Mouse (Mus musculus) hindbrain, embryonic 11.5 days (tissue): ENCODE data around the gene Hgd. TPM values are rescaled to one million over a fixed set of nuclear protein-coding genes. Genes with fewer than 3 reads are reported as not detected.

ENCODE experiments used
- ATAC-seq: fragments of 200-750 bp; cut with Nextera tagmentation; 2 replicates; pipeline ENCODE4 v1.8.0; 2017; ENCODE audit warnings: mild to moderate bottlenecking, moderate TSS enrichment, moderate library complexity; ENCODE audit not compliant: low FRiP score
- DNase-seq: peaks from one replicate; pipeline ENCODE4 v3.0.0-alpha.2; 2015; ENCODE audit warnings: low spot score
- H3K27ac ChIP-seq: fragments of 300-500 bp; sonication (generic); 2 replicates; pipeline ENCODE4 v1.5.1; 2014; ENCODE audit warnings: mild to moderate bottlenecking, low read depth, low read length
- H3K27me3 ChIP-seq: fragments of 300-500 bp; sonication (generic); 2 replicates; pipeline ENCODE4 v1.6.1; 2014; ENCODE audit warnings: mild to moderate bottlenecking, low read length, moderate library complexity, mixed read lengths; ENCODE audit not compliant: control insufficient read depth, insufficient read depth
- H3K36me3 ChIP-seq: fragments of 300-500 bp; sonication (generic); 2 replicates; pipeline ENCODE4 v1.6.1; 2014; ENCODE audit warnings: mild to moderate bottlenecking, low read length, moderate library complexity, mixed read lengths; ENCODE audit not compliant: control insufficient read depth, insufficient read depth
- H3K4me1 ChIP-seq: fragments of 300-500 bp; sonication (generic); replicated peaks from 2 replicates; pipeline ENCODE4 v1.6.1; 2014; ENCODE audit warnings: low read length, mixed read lengths; ENCODE audit not compliant: control insufficient read depth, insufficient read depth
- H3K4me2 ChIP-seq: fragments of 300-500 bp; sonication (generic); replicated peaks from 2 replicates; pipeline ENCODE4 v1.6.1; 2014; ENCODE audit warnings: mild to moderate bottlenecking, low read depth, low read length
- H3K4me3 ChIP-seq: fragments of 300-500 bp; sonication (generic); 2 replicates; pipeline ENCODE4 v1.5.1; 2014; ENCODE audit warnings: low read depth, low read length
- H3K9ac ChIP-seq: fragments of 300-500 bp; sonication (generic); 2 replicates; pipeline ENCODE4 v1.6.1; 2014; ENCODE audit warnings: low read depth, low read length
- H3K9me3 ChIP-seq: fragments of 300-500 bp; sonication (generic); 2 replicates; pipeline ENCODE4 v1.6.1; 2016; ENCODE audit warnings: low read length; ENCODE audit not compliant: control insufficient read depth
- WGBS: fragments of 180-500 bp; shearing (Covaris S2); extraction: QIAGEN DNeasy Blood & Tissue Kit; methylation state at CpG from one replicate; pipeline ENCODE4 v1.1.7; 2014; 5-methylcytosine and 5-hydroxymethylcytosine counted together
- polyA plus RNA-seq: library from polyadenylated mRNA; unstranded; fragments of >200 nt; fragmentation: Nextera tagmentation; extraction: Ambion mirVana; gene quantifications from 2 replicates; pipeline ENCODE4 v1.2.1, GENCODE M21; 2014

The Hgd gene
- polyA plus RNA-seq, 1 experiment from 2014 or later = not detected

DNA sequence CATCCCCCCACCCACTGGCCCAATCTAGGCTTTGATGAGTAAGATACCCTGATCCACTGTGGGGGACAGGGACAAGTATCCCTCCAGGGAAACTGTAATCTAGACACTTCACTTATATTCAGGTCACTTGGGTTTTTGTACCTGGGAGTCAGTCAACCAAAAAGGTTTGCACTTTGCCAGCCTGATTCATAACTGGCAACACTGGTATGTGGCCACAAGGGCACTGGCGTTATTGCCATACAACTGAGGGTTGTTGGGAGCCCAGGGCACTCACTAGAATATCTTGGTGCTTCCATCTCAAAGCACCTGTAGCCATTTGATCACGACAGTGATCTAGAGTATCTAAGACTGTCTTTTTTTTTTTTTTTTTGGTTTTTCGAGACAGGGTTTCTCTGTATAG lies 65.8 kb downstream of the Hgd start:
- no peak overlapping the region for H3K4me3 ChIP-seq
- no peaks in the 10 kb centered on the region for H3K27me3 ChIP-seq
- DNase-seq (no peak), ATAC-seq (no peak)
- no peak overlapping the region for H3K4me2 ChIP-seq
- no peak overlapping the region for H3K9ac ChIP-seq
- H3K36me3 ChIP-seq = peaks cover 3% of the 10 kb centered on the region; the same call in 1 of the 2 replicates
- no peak overlapping the region for H3K27ac ChIP-seq
- H3K4me1 ChIP-seq = no peaks in the 10 kb centered on the region
- 83% methylated on average over 3 of the region's 3 CpGs for WGBS
- H3K9me3 ChIP-seq = no peaks in the 10 kb centered on the region

DNA sequence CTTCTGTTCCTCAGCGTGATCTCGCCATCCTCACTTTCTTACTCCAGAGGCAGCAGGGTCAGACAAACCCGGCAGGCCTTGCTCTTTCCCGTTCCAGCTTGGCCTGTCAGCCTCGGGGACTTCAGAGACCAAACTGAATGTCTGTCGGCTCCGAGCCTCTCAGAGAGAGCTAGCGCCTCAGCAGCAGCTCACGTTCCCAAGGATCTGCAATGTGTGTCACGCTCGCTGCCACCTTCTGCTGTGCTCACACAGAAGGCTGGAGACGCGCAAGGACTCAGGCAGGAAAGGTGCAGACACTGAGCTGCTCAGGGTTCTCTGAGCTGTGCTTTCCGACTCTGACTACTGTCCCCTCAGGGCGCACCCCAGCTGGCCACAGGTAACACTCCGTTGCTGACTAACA lies 67.1 kb downstream of the Hgd start:
- Histone ChIP-seq H3K27me3 (no peaks in the 10 kb centered on the region), H3K4me3 (no peak overlapping the region), H3K9me3 (no peaks in the 10 kb centered on the region), H3K9ac (no peak overlapping the region), H3K27ac (no peak overlapping the region), H3K4me1 (no peaks in the 10 kb centered on the region), H3K36me3 (peaks cover 3% of the 10 kb centered on the region; the same call in 1 of the 2 replicates), H3K4me2 (no peak overlapping the region)
- 89% methylated on average over 16 of the region's 16 CpGs for WGBS
- DNase-seq (no peak), ATAC-seq (no peak)

DNA sequence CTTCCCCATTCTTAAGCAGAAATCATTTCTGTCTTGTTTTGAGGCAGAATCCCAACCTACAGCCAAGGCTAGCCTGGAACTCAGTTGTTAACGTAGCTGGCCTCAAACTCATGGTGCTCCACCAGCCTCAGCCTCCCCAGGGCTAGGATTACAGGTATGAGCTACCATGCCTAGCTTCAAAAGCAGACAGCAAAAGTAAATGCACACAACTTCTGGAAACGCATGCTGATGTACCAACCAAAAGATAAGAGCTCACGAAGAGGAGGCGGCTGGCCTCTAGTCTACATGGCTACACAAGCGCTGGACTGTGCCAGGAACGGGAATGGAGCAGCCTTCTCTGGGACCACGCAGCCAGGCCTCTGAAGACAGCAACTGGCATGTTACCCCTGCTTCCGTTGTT lies 68.0 kb downstream of the Hgd start:
- no peak for DNase-seq
- Histone ChIP-seq H3K36me3 (peaks cover 3% of the 10 kb centered on the region; the same call in 1 of the 2 replicates), H3K4me2 (no peak overlapping the region), H3K4me1 (no peaks in the 10 kb centered on the region), H3K9me3 (no peaks in the 10 kb centered on the region), H3K27me3 (no peaks in the 10 kb centered on the region), H3K27ac (no peak overlapping the region), H3K9ac (no peak overlapping the region), H3K4me3 (no peak overlapping the region)
- ATAC-seq = no peak
- 94% methylated on average over 8 of the region's 8 CpGs for WGBS

DNA sequence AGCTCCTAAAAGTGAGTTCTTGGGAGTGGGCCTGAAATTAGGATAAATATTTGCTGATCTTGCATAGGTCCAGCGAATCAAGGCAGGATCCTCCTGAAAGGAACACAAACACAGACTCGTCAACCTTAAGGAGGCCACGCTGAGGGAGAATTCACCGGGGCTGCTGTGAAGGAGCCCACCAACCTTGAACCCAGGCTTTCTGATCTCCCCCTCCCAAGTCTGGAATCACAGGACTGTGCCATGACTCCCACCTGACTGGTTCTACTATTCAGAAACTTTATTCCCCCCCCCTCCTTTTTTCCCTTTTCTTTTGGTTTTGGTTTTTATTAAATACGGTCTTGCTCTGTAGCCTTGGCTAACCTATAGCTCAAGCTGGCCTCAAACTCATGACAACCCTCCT lies 69.1 kb downstream of the Hgd start:
- H3K4me2 ChIP-seq = no peak overlapping the region
- H3K27me3 ChIP-seq = no peaks in the 10 kb centered on the region
- H3K9ac ChIP-seq = no peak overlapping the region
- no peaks in the 10 kb centered on the region for H3K4me1 ChIP-seq
- ATAC-seq (no peak), DNase-seq (no peak)
- WGBS = 88% methylated on average over 5 of the region's 5 CpGs
- H3K4me3 ChIP-seq = no peak overlapping the region
- H3K9me3 ChIP-seq = no peaks in the 10 kb centered on the region
- H3K27ac ChIP-seq = no peak overlapping the region
- peaks cover 3% of the 10 kb centered on the region; the same call in 1 of the 2 replicates for H3K36me3 ChIP-seq

DNA sequence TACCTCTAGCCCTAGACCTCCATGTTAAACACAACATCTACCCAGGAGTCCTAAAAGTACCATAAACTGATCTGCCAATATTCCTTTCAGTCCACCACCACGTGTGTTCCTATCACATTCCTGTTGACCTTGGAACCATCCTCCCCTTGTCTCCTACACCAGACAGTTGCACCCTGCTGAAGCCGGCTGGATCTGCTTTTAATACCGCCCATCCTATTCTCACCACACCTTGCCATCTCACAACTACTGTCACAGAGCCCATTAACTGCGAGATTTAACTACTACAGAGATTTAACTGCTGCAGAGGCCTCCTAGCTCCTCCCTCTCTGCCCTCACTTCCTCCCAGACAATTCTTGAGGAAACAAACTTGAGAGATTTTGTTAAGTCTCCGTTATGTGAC lies 71.5 kb downstream of the Hgd start:
- Histone ChIP-seq H3K9me3 (no peaks in the 10 kb centered on the region), H3K9ac (no peak overlapping the region), H3K4me2 (no peak overlapping the region), H3K4me3 (no peak overlapping the region), H3K27ac (no peak overlapping the region), H3K27me3 (no peaks in the 10 kb centered on the region), H3K4me1 (peaks cover 5% of the 10 kb centered on the region; the same call in 1 of the 2 replicates), H3K36me3 (peaks cover 3% of the 10 kb centered on the region; the same call in 1 of the 2 replicates)
- ATAC-seq = no peak
- no peak for DNase-seq
- WGBS = 84% methylated on average over 5 of the region's 5 CpGs

DNA sequence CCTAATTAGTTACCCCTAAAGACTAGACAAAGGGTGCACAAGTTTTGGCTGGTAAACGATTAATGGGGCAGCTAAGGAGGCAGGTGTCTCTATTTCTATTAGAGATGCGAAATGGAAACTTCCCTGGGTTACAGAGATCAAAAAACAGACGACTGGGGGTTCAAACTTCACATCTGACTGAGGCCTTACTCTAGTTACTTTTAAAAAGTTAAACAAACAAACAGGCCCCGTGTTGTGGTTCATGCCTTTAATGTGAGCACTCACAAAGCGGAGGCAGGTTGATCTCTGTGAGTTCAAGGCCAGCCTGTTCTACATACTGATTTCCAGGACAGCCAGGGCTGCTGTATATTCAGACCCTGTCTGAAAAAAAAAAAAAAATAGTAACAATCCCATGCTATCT lies 72.7 kb downstream of the Hgd start:
- no peaks in the 10 kb centered on the region for H3K36me3 ChIP-seq
- H3K4me1 ChIP-seq = peaks cover 5% of the 10 kb centered on the region; the same call in 1 of the 2 replicates
- no peak overlapping the region for H3K9ac ChIP-seq
- no peaks in the 10 kb centered on the region for H3K9me3 ChIP-seq
- no peak overlapping the region for H3K27ac ChIP-seq
- DNase-seq = no peak
- H3K27me3 ChIP-seq = no peaks in the 10 kb centered on the region
- 83% methylated on average over 5 of the region's 5 CpGs for WGBS
- no peak overlapping the region for H3K4me2 ChIP-seq
- no peak overlapping the region for H3K4me3 ChIP-seq
- no peak for ATAC-seq

DNA sequence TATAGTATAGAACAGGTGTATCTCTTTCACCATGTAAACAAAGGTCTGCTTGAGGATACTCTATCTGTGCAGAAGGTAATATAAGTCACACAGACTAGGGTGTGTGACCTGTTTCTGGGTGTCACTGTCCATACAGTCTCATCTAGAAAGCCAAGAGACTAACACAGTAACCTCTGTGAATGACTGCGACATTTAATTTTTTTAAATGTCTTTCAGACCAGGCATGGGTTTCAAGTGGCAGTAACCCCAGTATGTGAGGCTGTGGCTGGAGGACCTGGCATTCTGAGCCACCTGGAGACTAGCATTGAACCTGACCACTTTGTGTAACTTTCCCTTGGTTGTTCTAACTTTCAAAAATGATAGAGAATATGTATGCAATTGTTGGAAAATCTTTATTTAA lies 73.1 kb downstream of the Hgd start:
- Histone ChIP-seq H3K9me3 (no peaks in the 10 kb centered on the region), H3K36me3 (no peaks in the 10 kb centered on the region), H3K9ac (no peak overlapping the region), H3K4me2 (peak overlapping the region; percentile 39; the same call in 1 of the 2 replicates), H3K27me3 (no peaks in the 10 kb centered on the region), H3K27ac (no peak overlapping the region), H3K4me3 (peak overlapping the region; percentile 64), H3K4me1 (peaks cover 5% of the 10 kb centered on the region; the same call in 1 of the 2 replicates)
- ATAC-seq = no peak
- no peak for DNase-seq
- 94% methylated on average over 1 of the region's 1 CpGs for WGBS

DNA sequence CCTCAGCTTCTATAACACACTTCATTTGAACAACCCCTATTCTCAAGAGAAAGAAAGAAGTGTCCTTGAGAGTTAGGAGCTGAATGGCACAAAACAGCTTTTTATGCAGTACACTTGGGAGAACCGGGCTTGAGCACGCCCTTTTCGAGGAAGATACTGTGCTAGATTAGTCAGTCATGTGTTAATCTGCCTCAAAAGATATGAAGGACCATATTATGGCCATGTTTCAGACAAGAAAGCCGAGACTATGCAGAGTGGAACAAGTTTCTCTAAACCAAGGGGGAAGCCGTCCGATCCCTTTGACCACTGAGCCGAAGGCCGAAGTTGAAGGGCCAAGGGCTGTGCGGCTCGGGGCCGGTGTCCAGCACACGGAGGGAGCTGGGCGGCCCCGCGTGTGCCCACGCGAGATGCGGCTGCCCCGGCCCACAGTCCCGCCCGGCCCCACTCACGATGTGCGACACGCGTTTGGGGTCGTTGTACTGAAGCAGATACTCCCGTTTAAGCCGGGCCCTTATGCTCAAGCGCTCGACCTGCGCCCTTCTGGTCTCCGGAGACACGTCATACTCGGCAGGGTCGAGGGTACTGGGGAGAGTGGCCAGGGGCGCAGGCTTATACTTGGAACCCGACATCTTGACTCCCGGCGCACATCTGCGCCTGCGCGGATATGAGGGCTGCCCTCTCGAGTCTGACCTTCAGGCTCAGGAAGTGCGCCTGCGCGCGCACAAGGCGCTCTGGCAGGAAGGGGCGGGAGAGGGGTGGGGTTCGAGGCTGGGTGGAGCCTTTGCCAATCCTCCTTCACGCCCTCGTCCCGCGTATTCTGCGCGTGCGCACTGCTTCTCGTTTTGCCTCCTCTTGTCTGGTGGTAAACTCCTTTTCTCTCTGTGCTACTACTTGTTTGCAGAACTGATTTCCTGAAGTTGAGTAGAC lies 74.0 kb downstream of the Hgd start, which contains the start of gene Ndufb4:
Ndufb4 (minus strand) TSS at position 723 of the 927 bp plus-strand sequence.
- Histone ChIP-seq H3K4me1 (peaks cover 5% of the 10 kb centered on the region; the same call in 1 of the 2 replicates), H3K36me3 (no peaks in the 10 kb centered on the region), H3K27ac (peak within 1 kb of the TSS; percentile 7; the same call in 1 of the 2 replicates), H3K4me3 (peak within 1 kb of the TSS; percentile 64), H3K9ac (peak within 1 kb of the TSS; percentile 62), H3K9me3 (no peaks in the 10 kb centered on the region), H3K27me3 (no peaks in the 10 kb centered on the region), H3K4me2 (peak within 1 kb of the TSS; percentile 39)
- ATAC-seq = peak; percentile 93
- under 1% methylated on average over 48 of the region's 58 CpGs for WGBS
- DNase-seq = peak; percentile 100
